Mouse (Mus musculus): ENCODE data around the gene Ltk. TPM values are rescaled to one million over a fixed set of nuclear protein-coding genes. Genes with fewer than 3 reads are reported as not detected.
"Not testable (repeated sequence)": the region's sequence is repeated elsewhere in the genome, so short reads cannot be mapped to it uniquely, and the experiment has no call there.

The Ltk gene
- polyA plus RNA-seq, 1 experiment from 2014 or later, result 0.23 TPM

GRCm38 (mm10) chr2:119715868-119716267 is 44.4 kb downstream of the Ltk start:
- not testable (repeated sequence) for H3K9me3 ChIP-seq (ENCODE audit: control insufficient read depth, low read length); H3K27ac ChIP-seq (replicated peaks in 1 of 2; ENCODE audit: control insufficient read depth in 1 of 2, insufficient read depth in 1 of 2, low read depth in 2 of 2, low read length in 2 of 2); H3K9ac ChIP-seq (ENCODE audit: low read length); ATAC-seq (ENCODE audit: insufficient number of reproducible peaks, insufficient read depth, low FRiP score, low read depth); H3K27me3 ChIP-seq (ENCODE audit: control insufficient read depth, insufficient read depth, low read length); H3K4me2 ChIP-seq (ENCODE audit: low read length); H3K4me1 ChIP-seq (ENCODE audit: control insufficient read depth in 2 of 2, insufficient read depth in 2 of 2, low read length in 2 of 2); H3K4me3 ChIP-seq (ENCODE audit: control insufficient read depth in 1 of 2, insufficient read depth in 1 of 2, low read depth in 1 of 2, low read length in 2 of 2)
- 89% methylated on average over 2 of the region's 2 CpGs for WGBS
- H3K36me3 ChIP-seq (ENCODE audit: control insufficient read depth, insufficient read depth, low read length), result peaks cover 83% of the 10 kb centered on the region

GRCm38 (mm10) chr2:119710011-119710410 is 50.2 kb downstream of the Ltk start:
- no peak overlapping the region for H3K27ac ChIP-seq (replicated peaks in 1 of 2; ENCODE audit: control insufficient read depth in 1 of 2, insufficient read depth in 1 of 2, low read depth in 2 of 2, low read length in 2 of 2)
- H3K9me3 ChIP-seq (ENCODE audit: control insufficient read depth, low read length), result no peaks in the 10 kb centered on the region
- ATAC-seq (ENCODE audit: insufficient number of reproducible peaks, insufficient read depth, low FRiP score, low read depth), result no peak
- H3K4me2 ChIP-seq (ENCODE audit: low read length), result no peak overlapping the region
- H3K4me3 ChIP-seq (ENCODE audit: control insufficient read depth in 1 of 2, insufficient read depth in 1 of 2, low read depth in 1 of 2, low read length in 2 of 2), result no peak overlapping the region
- H3K36me3 ChIP-seq (ENCODE audit: control insufficient read depth, insufficient read depth, low read length), result peaks cover 64% of the 10 kb centered on the region
- WGBS, result 93% methylated on average over 3 of the region's 3 CpGs
- H3K9ac ChIP-seq (ENCODE audit: low read length), result no peak overlapping the region
- no peaks in the 10 kb centered on the region for H3K4me1 ChIP-seq (ENCODE audit: control insufficient read depth in 2 of 2, insufficient read depth in 2 of 2, low read length in 2 of 2)
- H3K27me3 ChIP-seq (ENCODE audit: control insufficient read depth, insufficient read depth, low read length), result no peaks in the 10 kb centered on the region

GRCm38 (mm10) chr2:119707676-119708075 is 52.6 kb downstream of the Ltk start:
- Histone ChIP-seq H3K36me3 (ENCODE audit: control insufficient read depth, insufficient read depth, low read length) (peaks cover 59% of the 10 kb centered on the region), H3K9me3 (ENCODE audit: control insufficient read depth, low read length) (no peaks in the 10 kb centered on the region), H3K4me1 (ENCODE audit: control insufficient read depth in 2 of 2, insufficient read depth in 2 of 2, low read length in 2 of 2) (no peaks in the 10 kb centered on the region), H3K9ac (ENCODE audit: low read length) (no peak overlapping the region), H3K4me3 (ENCODE audit: control insufficient read depth in 1 of 2, insufficient read depth in 1 of 2, low read depth in 1 of 2, low read length in 2 of 2) (no peak overlapping the region), H3K27me3 (ENCODE audit: control insufficient read depth, insufficient read depth, low read length) (no peaks in the 10 kb centered on the region), H3K27ac (replicated peaks in 1 of 2; ENCODE audit: control insufficient read depth in 1 of 2, insufficient read depth in 1 of 2, low read depth in 2 of 2, low read length in 2 of 2) (no peak overlapping the region), H3K4me2 (ENCODE audit: low read length) (no peak overlapping the region)
- ATAC-seq (ENCODE audit: insufficient number of reproducible peaks, insufficient read depth, low FRiP score, low read depth), result no peak
- WGBS, result 87% methylated on average over 3 of the region's 3 CpGs

- Histone ChIP-seq H3K4me2 (ENCODE audit: low read length) (no peak overlapping the region), H3K27ac (replicated peaks in 1 of 2; ENCODE audit: control insufficient read depth in 1 of 2, insufficient read depth in 1 of 2, low read depth in 2 of 2, low read length in 2 of 2) (no peak overlapping the region), H3K36me3 (ENCODE audit: control insufficient read depth, insufficient read depth, low read length) (peaks cover 45% of the 10 kb centered on the region), H3K9me3 (ENCODE audit: control insufficient read depth, low read length) (no peaks in the 10 kb centered on the region), H3K4me1 (ENCODE audit: control insufficient read depth in 2 of 2, insufficient read depth in 2 of 2, low read length in 2 of 2) (no peaks in the 10 kb centered on the region), H3K9ac (ENCODE audit: low read length) (no peak overlapping the region), H3K27me3 (ENCODE audit: control insufficient read depth, insufficient read depth, low read length) (no peaks in the 10 kb centered on the region), H3K4me3 (ENCODE audit: control insufficient read depth in 1 of 2, insufficient read depth in 1 of 2, low read depth in 1 of 2, low read length in 2 of 2) (no peak overlapping the region)
- 93% methylated on average over 2 of the region's 2 CpGs for WGBS
- no peak for ATAC-seq (ENCODE audit: insufficient number of reproducible peaks, insufficient read depth, low FRiP score, low read depth)
Observed at GRCm38 (mm10) chr2:119703171-119703570, 57.1 kb downstream of the Ltk start.

Other genes with a start within 250 kb of the Ltk start
- gene Exd1, start 212.8 kb downstream of the Ltk start, polyA plus RNA-seq (2014; fragmentation: Nextera tagmentation; extraction: Ambion mirVana), result 0.04 and 0.14 TPM in 2 replicates
- gene Chp1, start 212.7 kb downstream of the Ltk start, polyA plus RNA-seq (2014; fragmentation: Nextera tagmentation; extraction: Ambion mirVana), result 46.4 and 48.7 TPM in 2 replicates
- gene Nusap1, start 142.1 kb downstream of the Ltk start, polyA plus RNA-seq (2014; fragmentation: Nextera tagmentation; extraction: Ambion mirVana), result 36.9 and 39.7 TPM in 2 replicates
- 17.7 and 20.7 TPM in 2 replicates for gene Oip5, start 142.0 kb downstream of the Ltk start, polyA plus RNA-seq (2014; fragmentation: Nextera tagmentation; extraction: Ambion mirVana)
- gene Ndufaf1, start 97.6 kb downstream of the Ltk start, polyA plus RNA-seq (2014; fragmentation: Nextera tagmentation; extraction: Ambion mirVana), result 54.5 and 55.5 TPM in 2 replicates
- 16.2 and 19.8 TPM in 2 replicates for gene Rtf1, start 85.4 kb downstream of the Ltk start, polyA plus RNA-seq (2014; fragmentation: Nextera tagmentation; extraction: Ambion mirVana)
- gene Itpka, start 18.1 kb downstream of the Ltk start, polyA plus RNA-seq (2014; fragmentation: Nextera tagmentation; extraction: Ambion mirVana), result 2.1 and 2.4 TPM in 2 replicates
- 16.8 and 17.6 TPM in 2 replicates for gene Rpap1, start 27.1 kb upstream of the Ltk start, polyA plus RNA-seq (2014; fragmentation: Nextera tagmentation; extraction: Ambion mirVana)
- gene Tyro3, start 37.3 kb upstream of the Ltk start, polyA plus RNA-seq (2014; fragmentation: Nextera tagmentation; extraction: Ambion mirVana), result 6.4 and 6.6 TPM in 2 replicates
- 22.9 and 30.3 TPM in 2 replicates for gene Mga, start 136.8 kb upstream of the Ltk start, polyA plus RNA-seq (2014; fragmentation: Nextera tagmentation; extraction: Ambion mirVana)
- 1.7 and 2.1 TPM in 2 replicates for gene Mapkbp1, start 212.3 kb upstream of the Ltk start, polyA plus RNA-seq (2014; fragmentation: Nextera tagmentation; extraction: Ambion mirVana)

Data from heart, embryonic 14.5 days (tissue).